Mouse (Mus musculus) G1E (cell line): ENCODE results near the gene Eefsec.

ENCODE experiments used
- CTCF ChIP-seq: IDR thresholded peaks from 2 replicates; pipeline ENCODE4 v1.5.1; 2012; ENCODE audit warnings: low read depth, low read length, inconsistent platforms, mixed read lengths
- GATA1 ChIP-seq: IDR thresholded peaks from 2 replicates; pipeline ENCODE4 v1.6.1; 2012; ENCODE audit warnings: borderline replicate concordance, low read length, inconsistent platforms, mixed read lengths
- GATA2 ChIP-seq: IDR thresholded peaks from 2 replicates; pipeline ENCODE4 v1.6.1; 2012; ENCODE audit warnings: low read depth, low read length, inconsistent platforms, borderline replicate concordance
- POLR2AphosphoS5 ChIP-seq: IDR thresholded peaks from 2 replicates; pipeline ENCODE4 v1.6.1; 2012; ENCODE audit warnings: low read depth, low read length, inconsistent platforms; ENCODE audit not compliant: insufficient replicate concordance
- TAL1 ChIP-seq: conservative IDR thresholded peaks from 2 replicates; pipeline ENCODE4 v1.6.1; 2012; ENCODE audit warnings: low read depth, low read length, inconsistent platforms, mixed read lengths

- TF ChIP-seq CTCF (no peak), GATA1 (no peak), GATA2 (no peak), POLR2AphosphoS5 (no peak), TAL1 (no peak)
These were observed 185.7 kb downstream of the Eefsec start for GRCm38 (mm10) chr6:88260645-88261044.
